Mouse (Mus musculus) adrenal gland, adult (tissue): ENCODE data around the gene Plxna4.
A peak's percentile ranks its signal among the peaks of the same experiment; 100 is the strongest.

Experiments used
- DNase-seq, 2 experiments: peaks; one replicate each; pipeline ENCODE4 v3.0.0; 2022 to 2023; ENCODE audit warnings: low spot score in 1 of 2; ENCODE audit not compliant: inconsistent age in 2 of 2

Plxna4 gene

DNA sequence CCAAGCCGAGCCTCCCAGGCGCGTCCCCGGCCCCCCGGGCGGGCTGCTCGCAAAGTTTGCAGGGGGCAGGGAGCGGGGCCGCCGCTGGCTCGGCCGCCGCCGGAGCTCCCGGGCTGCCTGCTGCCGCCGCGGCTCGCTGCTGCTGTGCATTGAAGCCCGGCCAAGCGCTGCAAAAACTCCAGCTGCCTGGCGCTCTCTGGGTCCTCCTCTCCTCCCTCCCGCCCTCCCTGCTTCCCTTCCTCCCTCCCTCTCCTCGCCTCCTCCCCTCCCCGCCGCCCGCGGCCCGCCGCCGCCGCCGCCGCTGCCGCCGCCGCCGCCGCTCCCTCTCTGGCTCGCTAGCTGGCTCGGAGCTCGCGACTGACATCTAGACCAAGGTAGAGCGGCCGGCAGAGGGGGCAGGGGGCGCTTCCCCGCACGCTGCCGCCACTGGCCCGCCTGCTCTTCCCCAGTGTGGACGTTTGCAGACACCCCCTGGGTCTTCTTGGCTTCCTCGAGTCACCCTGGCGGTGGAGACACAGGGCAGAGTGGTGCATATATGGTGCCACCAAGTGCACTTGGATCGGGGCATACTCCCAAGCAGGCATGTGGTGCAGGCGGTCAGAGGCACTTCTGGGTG is at the start of gene Plxna4:
Plxna4 (minus strand) TSS at position 137 of the 616 bp plus-strand sequence.
- peak; percentile 70 to 88 for DNase-seq

DNA sequence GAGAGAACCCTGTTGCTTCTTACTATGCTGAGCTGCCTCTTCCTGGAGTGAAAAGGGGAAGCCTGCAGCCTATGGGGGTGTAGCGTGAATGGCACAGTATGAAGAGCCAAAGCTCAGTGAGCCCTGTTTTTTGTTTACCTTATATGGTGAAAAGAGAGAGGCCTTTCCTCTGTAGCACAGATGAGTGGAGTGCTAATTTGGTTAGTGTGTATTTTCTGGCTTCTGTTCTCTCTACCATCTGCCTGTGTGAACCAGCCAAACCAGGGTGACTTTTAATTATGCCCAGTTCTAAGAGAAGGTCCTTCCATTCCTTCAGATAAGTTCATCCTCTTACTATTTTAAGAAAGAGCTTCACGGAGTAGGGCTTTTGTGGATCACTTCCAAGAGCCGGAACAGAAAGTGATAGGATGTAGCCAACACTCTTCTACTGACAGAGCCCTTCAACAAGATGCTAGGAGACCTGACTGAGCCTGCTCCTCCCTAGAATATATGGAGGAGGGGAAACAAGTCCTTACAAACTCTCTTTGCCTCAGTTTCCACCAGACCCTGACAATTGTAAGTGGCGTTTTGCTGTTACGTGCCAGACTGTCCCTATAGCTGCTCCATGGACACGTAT is 49.7 kb upstream of the Plxna4 start:
- no peak for DNase-seq

DNA sequence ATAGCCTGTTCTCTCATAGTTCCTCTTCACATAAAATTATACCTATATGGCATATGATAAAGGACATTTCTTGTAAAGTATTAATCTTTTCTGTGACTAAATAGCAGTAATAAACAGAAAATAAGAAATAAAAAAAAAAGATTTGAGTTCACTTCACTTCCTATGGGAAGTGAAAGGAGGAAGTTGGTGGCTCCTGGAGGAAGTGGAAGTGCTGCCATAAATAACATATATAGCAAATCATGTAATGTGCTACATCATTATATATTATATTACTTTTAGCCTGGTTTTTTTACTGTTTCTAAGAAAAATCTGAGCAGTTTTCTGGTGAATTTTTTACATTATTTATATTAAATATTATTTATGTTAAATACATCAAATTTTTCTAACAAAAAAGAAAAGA is 22.7 kb upstream of the Plxna4 start:
- DNase-seq = no peak

DNA sequence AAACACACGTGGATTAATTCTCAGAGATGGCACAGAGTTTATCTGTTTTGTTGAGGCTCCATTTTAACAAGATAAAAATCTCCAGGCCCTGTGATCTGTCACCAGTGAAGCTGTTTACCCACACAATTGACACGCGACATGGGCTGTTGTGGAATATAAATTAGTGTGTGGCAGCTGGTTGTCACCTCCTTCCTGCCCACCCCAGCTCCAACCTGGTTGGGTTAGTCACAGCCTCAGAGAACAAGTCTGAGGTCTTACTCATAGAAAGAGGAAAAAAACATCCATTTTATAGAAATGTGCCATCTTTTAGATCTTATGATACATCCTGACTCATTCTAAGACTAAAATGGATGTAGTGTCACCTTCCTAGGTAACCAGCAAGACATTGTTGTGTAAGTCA is 18.8 kb upstream of the Plxna4 start:
- no peak for DNase-seq

DNA sequence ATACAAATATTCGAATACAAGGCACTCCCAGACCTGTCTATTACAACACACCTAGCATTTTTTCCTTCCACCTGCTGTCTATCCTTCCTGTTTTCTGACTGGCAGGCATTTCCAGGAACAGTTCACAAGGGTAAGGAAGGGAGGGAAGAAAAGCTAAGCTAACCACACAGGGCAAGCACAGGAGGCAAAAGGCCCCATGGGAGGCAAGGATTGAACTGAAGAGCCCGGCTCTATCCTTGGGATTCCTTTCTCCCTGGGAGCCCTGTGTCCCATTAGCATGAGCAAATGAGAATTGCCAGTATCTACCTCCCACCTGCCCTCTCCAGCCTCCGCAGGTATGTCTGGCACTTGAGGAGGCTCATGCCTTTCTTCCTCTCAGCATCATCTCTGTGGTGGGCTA is 17.6 kb upstream of the Plxna4 start:
- no peak for DNase-seq

DNA sequence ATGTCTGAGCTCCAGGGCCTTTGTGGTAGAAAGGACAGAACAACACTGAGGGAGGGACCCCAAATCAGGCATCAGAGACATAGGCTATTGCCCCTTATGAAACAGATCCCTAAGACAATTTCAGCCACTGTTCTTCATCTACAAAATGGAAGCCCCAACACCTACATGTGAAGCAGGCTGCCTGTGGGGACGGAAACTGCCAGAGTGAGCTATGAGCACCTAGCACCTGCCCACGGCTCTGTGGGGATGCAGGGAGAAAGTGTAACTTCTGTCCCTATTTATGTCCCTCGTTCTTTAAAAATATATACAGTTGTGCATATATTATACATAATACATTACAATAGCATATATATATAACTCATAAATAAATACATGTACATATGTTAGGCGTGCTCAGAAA is 16.9 kb upstream of the Plxna4 start:
- DNase-seq = no peak

DNA sequence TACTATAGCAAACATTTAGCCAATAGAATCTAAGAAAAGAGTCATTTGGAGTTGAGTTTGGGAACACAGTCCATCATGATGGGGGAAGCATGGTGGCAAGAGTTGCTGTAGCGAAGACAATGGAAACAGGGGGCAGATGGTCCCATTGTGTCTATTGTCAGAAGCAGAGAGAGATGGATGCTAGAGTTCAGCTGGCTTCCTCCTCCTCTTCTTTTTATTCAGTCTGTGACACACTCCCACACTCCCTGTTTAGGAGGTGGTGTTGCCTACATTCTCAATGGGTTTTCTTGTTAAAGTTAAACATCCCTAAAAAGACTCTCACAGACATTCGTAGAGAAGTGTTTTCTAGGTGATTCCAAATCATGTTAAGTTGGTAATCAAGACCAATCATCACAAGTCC is 14.1 kb upstream of the Plxna4 start:
- no peak for DNase-seq

DNA sequence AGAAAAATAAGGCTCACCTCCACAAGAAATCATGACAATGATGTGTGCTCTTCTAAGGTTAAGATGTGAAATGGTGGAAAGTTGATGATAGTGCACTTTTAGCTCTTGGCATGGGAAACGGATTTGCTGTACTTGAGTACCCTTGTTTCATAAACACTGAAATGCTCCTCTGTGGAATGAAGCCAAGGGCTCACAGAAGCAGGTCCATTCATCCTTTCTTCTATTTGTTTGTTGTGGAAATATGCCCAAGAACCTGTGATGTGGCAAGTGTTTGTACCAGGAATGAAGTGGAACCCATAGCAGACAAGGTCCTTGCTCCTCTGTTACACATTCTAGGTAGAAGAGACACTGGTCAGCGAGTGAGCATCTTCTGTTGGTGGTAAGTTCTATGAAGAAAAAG is 13.3 kb upstream of the Plxna4 start:
- DNase-seq = no peak

DNA sequence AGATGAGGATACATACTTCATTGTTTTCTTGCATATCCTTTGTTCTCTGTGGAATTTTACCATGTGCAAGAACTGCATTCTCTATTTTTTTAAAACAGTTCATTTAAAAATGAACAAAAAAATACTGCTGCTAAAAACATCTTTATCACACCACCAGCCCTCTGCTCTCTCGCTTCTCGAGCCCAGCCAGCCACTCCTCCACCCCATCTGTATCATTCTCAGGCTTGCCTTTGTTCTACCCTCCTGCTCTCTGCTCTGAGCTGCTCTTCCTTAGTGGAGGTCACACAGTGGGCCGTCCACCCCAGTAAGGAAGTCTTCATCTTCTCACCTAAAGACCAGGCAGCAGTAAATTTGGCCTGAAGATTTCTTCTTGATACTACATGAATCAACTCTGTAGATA is 7.6 kb upstream of the Plxna4 start:
- DNase-seq = no peak

DNA sequence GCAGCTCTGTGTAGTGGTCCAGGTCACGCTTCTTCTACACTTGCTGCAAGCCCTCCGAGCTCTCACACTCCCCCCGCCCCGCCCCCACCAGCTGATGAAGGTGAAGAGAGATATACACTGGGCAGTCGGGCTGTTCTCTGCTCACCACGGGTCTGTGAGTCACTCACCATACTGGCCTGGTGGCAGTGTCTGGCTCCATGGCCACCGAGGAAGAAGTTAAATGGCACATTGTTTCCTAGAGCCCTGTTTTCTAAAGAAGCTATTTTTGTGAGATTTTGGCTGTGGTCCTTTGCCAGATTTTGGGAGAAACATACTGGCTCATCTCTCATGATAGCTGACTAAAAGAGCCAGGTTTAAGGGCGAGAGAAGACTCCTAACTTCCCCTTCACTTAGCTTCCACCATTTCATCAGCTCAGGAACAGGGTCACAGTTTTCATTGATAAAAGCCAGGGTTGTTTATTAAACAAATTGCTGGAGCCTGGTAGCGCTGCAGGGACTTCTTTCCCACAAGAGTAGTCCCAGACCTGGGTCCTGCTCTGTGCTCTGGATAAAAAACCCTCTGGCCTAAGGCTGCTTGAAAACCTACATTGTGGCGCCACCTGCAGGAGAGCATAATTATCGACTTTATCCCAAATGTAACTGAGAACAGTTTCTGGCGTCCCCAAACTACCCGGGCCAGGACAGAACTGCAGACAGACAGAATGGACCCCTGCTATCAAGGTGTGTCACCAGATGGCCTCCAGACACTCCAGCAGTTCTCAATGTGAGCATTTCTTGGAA is 3.2 kb upstream of the Plxna4 start:
- peak; percentile 71 to 93 for DNase-seq

DNA sequence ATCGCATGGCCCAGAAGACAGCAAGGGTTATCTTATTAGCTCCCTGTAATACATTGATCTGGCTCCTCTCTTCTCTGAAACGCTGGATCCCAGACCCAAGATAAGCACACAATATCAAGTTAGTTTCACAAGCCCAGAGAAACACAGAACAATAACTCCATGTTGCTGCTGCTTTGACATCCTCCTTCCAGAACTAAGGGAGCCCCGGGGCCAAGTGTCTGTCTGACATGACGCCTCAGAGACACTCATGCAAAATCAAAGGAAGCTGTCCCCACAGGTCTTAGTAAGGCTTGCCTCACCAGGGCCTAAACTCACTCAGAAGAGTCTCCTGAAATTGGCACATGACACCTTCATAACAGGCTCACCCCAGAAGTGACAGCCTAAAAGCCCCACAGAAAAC is 1.6 kb upstream of the Plxna4 start:
- DNase-seq = peak in 1 of 2 experiments; percentile 38

DNA sequence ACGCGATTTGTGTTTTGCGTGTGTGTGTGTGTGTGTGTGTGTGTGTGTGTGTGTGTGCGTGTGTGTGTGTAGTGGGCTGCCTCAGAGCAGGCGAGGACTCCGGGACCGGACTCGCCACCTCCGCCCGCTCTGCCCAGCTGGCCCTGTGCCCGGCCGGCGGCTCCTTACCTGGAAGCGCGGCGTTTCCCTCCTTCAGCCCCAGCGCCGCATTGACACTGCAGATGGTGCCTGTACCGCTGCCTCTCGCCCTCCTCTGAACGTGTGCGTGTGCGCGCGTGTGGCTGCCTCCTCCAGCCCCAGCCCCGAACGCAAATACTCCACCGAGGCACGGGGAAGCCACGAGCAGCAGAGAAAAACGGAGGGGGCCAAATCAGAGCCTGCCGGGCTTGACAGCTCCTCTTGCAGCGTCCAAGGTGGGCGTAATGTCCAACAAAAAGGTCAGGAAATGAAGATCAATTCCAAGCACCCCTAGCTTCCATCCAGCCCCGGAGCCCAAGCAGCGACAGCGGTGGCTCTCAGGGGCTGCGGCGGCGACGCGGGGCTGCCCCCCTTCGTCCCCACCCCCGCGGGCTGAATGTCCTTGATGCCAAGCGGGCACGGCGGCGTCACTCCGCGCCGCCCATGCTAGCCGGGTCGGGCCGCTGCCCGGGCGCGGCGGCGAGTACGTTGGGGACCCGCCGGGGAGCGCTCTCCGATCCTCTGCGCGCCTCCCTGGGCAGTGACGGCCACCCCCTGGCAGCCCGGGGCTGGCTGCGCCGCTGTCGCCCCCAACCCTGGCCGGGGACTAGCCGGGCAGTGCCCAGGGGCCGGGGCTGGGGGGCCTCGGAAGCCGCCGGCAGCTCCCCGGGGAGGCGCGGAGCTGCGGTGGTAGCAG is 619 bp downstream of the Plxna4 start:
- peak; percentile 36 to 76 for DNase-seq

DNA sequence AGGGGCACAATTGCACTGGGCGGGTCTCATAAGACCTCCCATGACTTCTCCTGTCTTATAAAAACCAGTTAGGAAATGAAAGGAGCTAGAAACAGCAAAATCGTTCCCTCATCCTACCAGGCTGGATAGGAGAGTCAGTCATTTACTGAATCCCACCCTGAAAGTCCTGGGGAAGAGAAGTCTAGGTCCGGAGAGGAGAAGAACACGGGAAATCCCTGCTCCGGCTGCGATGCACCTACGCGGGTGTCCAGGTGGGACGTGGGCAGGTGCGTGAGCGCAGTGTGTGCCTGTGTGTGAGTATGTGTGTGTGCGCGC is 1.2 kb downstream of the Plxna4 start:
- DNase-seq = no peak

DNA sequence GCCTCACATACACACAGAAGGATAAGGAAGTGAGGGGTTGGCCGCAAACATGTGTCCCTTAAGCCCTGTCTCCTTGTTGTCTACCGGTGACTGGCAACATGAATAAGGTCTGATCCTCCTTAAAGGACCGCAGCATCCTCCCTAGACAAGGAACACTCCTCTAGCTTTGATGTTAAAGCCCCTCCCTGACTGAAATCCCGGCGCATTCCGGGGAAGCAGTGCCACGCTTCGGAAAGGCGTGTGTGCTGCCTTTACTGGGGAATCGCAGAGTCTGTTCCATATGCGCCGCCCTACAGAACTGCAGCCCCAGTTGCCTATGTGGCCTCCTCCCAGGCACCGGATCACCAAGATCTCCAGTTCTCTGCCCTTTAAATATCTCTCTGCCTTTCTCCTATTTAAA is 1.6 kb downstream of the Plxna4 start:
- peak in 1 of 2 experiments; percentile 55 for DNase-seq

DNA sequence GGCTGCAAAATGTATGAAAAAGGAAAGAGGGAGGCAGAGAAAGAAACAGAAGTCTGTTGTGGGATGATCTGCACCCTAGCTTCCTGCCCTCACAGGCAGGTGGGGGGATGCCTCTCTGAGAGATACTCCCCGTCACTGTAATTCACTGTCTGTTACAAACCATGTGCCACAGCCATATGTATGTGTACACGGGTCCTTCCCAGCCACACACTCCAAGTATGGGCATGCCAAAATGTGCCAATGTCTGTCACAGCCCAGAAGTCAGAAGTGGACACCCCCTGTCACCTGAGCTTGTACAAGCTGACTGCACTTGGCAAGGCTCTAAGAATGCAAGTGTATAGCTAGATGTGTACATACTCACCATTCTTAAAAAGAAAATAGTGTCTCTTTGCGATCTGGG is 2.8 kb downstream of the Plxna4 start:
- no peak for DNase-seq

DNA sequence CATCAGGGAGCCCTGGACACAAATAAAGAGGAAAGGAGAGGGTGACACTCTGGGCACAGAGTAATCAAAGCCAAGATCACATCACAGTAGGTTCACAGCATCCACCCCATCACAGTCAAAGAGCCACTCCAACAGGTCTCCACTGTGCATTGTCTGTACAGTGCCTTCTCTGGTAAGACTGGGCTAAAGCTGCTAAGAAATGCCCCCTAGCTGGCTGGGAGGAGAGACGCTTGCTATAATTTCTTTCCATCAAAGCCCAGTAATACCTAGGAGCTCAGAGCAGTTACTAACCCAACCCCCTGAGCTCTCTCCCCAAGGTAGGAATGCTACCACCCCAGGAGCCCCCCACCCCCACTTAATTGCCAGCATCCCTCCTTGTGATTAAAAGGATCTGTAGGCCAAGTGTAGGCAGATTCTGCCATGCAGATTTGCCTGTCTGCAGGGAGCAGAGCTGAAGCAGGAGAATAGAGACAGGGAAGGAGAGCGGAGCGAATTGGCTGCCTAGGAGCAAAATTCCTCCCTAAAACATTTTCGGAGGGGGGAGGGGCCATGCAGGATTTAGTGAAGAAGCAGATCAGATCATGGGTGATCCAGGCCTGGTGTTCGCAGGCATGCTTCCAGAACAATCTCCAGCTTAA is 3.6 kb downstream of the Plxna4 start:
- DNase-seq = peak in 1 of 2 experiments; percentile 22

DNA sequence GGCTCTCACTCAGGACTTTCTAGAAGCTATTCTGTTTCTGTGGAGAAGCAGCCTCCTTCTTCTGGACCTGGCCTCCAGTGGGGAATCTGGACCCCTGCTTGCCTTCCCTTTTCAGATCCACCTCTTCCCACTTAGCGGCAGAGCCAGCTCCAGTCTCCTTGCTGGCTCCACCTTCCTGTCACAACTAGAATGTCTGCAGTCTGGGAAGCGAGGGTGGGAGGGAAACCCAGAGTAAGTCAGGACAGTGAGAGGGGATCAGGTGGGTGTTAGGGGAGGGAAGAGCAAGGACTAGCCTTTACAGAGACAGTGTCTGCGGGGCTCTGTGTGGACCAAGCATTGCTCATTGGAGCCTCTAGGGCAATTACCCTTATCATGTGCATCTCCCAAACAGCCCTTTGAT is 4.4 kb downstream of the Plxna4 start:
- no peak for DNase-seq

DNA sequence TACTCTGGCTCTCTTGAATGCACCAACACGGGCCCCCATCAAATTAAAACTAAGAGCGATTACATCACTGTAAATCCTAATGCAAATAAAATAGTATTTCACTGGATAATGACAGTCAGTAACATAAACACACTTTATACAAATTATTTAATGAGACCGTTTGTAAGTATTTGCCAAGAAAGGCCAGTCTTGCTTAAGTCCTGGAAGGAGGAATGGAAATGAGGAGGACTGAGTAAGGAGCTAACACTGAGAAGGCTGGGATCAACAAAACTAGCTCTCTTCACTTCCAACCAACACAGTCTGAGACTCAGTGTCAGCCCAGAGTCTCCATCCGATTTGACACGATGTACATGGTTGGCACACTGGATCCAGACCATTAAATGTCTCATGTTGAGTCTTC is 16.5 kb downstream of the Plxna4 start:
- no peak for DNase-seq

DNA sequence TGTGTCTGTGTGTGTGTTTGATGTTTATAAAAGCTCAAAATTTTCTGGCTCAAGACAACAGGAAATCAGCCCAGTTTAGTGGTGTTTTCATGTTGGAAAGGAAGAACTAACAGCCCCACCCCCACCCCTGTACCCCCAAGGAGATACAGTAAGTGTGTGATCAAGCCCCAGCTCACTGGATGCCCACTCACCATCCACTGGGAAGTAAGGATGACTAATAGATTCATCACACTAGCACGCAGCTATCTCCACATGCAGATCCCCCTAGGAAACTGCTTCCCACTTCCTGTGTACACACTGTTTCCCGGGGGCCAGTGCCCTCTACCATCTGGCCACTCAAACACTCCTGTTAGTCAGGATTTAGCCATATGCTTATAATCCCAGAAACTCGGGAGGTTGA is 17.5 kb downstream of the Plxna4 start:
- peak in 1 of 2 experiments; percentile 20 for DNase-seq

DNA sequence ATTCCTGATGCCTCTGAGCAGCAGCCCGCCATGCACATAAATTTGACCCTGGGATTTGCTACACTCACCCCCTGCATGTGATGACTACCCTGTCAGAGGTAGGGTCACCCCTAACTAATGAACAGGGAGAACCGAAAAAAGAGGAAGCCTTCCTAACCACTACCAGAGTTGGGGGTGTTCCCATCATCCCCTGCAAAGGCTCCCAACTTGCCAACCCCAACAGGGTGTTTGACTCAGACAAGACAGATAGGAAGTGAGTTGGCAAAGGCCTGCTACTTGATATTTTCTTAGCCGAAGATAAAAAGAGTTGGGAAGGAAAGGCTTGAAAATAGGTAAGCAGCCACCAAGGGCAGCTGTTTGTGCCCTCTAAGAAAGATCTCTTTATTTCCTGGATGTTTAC is 18.1 kb downstream of the Plxna4 start:
- DNase-seq = no peak

DNA sequence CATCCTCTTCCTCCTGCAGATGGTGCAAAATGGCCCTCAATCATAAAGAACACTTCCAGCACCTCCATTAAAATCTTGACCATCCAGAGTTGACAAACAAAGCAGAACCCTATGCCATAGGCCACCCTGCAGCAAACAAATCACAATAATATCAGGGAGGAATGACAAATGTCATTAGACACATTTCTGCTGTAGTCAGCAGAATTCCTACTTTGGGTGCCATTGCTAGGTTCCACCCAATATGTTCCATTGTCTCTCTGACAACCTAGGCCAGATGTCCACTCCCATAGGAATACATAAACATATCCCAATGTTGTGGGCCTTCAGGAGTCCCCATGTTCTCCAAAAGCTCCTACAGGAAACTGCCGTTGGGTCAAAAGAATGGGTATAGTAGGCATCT is 41.1 kb downstream of the Plxna4 start:
- DNase-seq = no peak
